Mouse (Mus musculus) midbrain, embryonic 10.5 days (tissue): ENCODE measurements around the gene Nutm2. TPM values are rescaled to one million over a fixed set of nuclear protein-coding genes. Genes with fewer than 3 reads are reported as not detected.
"Not testable (repeated sequence)": the region's sequence is repeated elsewhere in the genome, so short reads cannot be mapped to it uniquely, and the experiment has no call there.

Experiments
- DNase-seq: peaks from one replicate; pipeline ENCODE4 v3.0.0-alpha.2; 2017; ENCODE audit warnings: low spot score
- H3K27ac ChIP-seq: fragments of 300-500 bp; sonication (generic); replicated peaks from 2 replicates; pipeline ENCODE4 v1.5.1; 2016; ENCODE audit warnings: mild to moderate bottlenecking
- H3K27me3 ChIP-seq: fragments of 300-500 bp; sonication (generic); 2 replicates; pipeline ENCODE4 v1.6.1; 2016; ENCODE audit warnings: low read depth, mild to moderate bottlenecking; ENCODE audit not compliant: poor library complexity, severe bottlenecking
- H3K36me3 ChIP-seq: fragments of 300-500 bp; sonication (generic); 2 replicates; pipeline ENCODE4 v1.6.1; 2016; ENCODE audit warnings: mild to moderate bottlenecking, moderate library complexity
- H3K4me1 ChIP-seq: fragments of 300-500 bp; sonication (generic); 2 replicates; pipeline ENCODE4 v1.6.1; 2016
- H3K4me3 ChIP-seq: fragments of 300-500 bp; sonication (generic); 2 replicates; pipeline ENCODE4 v1.5.1; 2016; ENCODE audit warnings: mild to moderate bottlenecking, moderate library complexity
- H3K9me3 ChIP-seq: fragments of 300-500 bp; sonication (generic); replicated peaks from 2 replicates; pipeline ENCODE4 v1.6.1; 2016; ENCODE audit warnings: mild to moderate bottlenecking
- WGBS: fragments of 180-500 bp; shearing (Covaris S2); methylation state at CpG from one replicate; pipeline ENCODE4 v1.1.7; 2016; 5-methylcytosine and 5-hydroxymethylcytosine counted together
- polyA plus RNA-seq: library from polyadenylated mRNA; unstranded; fragments of >200 nt; fragmentation: Nextera tagmentation; extraction: Ambion mirVana; gene quantifications from 2 replicates; pipeline ENCODE4 v1.2.1, GENCODE M21; 2016

The Nutm2 gene
- polyA plus RNA-seq, 1 experiment from 2014 or later = not detected

GRCm38 (mm10) chr13:50488510-50488909 is 21.4 kb downstream of the Nutm2 start:
- not testable (repeated sequence) for H3K4me3 ChIP-seq, H3K4me1 ChIP-seq, H3K27me3 ChIP-seq, H3K27ac ChIP-seq, DNase-seq, H3K9me3 ChIP-seq, H3K36me3 ChIP-seq

GRCm38 (mm10) chr13:50510470-50511343 is 43.6 kb downstream of the Nutm2 start:
- not testable (repeated sequence) for H3K9me3 ChIP-seq, DNase-seq, H3K27me3 ChIP-seq, H3K4me3 ChIP-seq, H3K27ac ChIP-seq, H3K4me1 ChIP-seq, H3K36me3 ChIP-seq
- WGBS = 86% methylated on average over 9 of the region's 9 CpGs

Other genes with a start within 250 kb of the Nutm2 start
- not detected in 2 replicates for gene Gm906, start 217.0 kb upstream of the Nutm2 start, polyA plus RNA-seq
- gene Fbxw17, start 49.4 kb upstream of the Nutm2 start, polyA plus RNA-seq = 31.4 and 40.0 TPM in 2 replicates
- gene Gm47429, start 23.4 kb upstream of the Nutm2 start, polyA plus RNA-seq = not detected in 2 replicates
- gene Gm904, start 175.9 kb downstream of the Nutm2 start, polyA plus RNA-seq = not detected in 2 replicates
- gene Gm8765, start 231.0 kb downstream of the Nutm2 start, polyA plus RNA-seq = not detected in 2 replicates